Mouse (Mus musculus) hindbrain, embryonic 10.5 days (tissue): ENCODE results near the gene Gfi1. TPM values are rescaled to one million over a fixed set of nuclear protein-coding genes. Genes with fewer than 3 reads are reported as not detected.

Source experiments
- DNase-seq: peaks from one replicate; pipeline ENCODE4 v3.0.0-alpha.2; 2017; ENCODE audit warnings: low spot score
- H3K27ac ChIP-seq: fragments of 300-500 bp; sonication (generic); 2 replicates; pipeline ENCODE4 v1.5.1; 2016; ENCODE audit warnings: mild to moderate bottlenecking, moderate library complexity
- H3K27me3 ChIP-seq: fragments of 300-500 bp; sonication (generic); 2 replicates; pipeline ENCODE4 v1.6.1; 2016; ENCODE audit warnings: mild to moderate bottlenecking; ENCODE audit not compliant: poor library complexity, insufficient read depth, severe bottlenecking
- H3K36me3 ChIP-seq: fragments of 300-500 bp; sonication (generic); 2 replicates; pipeline ENCODE4 v1.6.1; 2016; ENCODE audit warnings: mild to moderate bottlenecking, moderate library complexity
- H3K4me1 ChIP-seq: fragments of 300-500 bp; sonication (generic); replicated peaks from 2 replicates; pipeline ENCODE4 v1.6.1; 2016; ENCODE audit warnings: mild to moderate bottlenecking
- H3K4me3 ChIP-seq: fragments of 300-500 bp; sonication (generic); 2 replicates; pipeline ENCODE4 v1.5.1; 2016; ENCODE audit warnings: mild to moderate bottlenecking, moderate library complexity
- H3K9me3 ChIP-seq: fragments of 300-500 bp; sonication (generic); 2 replicates; pipeline ENCODE4 v1.6.1; 2016; ENCODE audit warnings: mild to moderate bottlenecking, moderate library complexity
- WGBS: fragments of 180-500 bp; shearing (Covaris S2); methylation state at CpG from one replicate; pipeline ENCODE4 v1.1.7; 2016; 5-methylcytosine and 5-hydroxymethylcytosine counted together
- polyA plus RNA-seq: library from polyadenylated mRNA; unstranded; fragments of >200 nt; fragmentation: Nextera tagmentation; extraction: Ambion mirVana; gene quantifications from 2 replicates; pipeline ENCODE4 v1.2.1, GENCODE M21; 2016

Gfi1 gene
- 0.05 TPM in 1 of 2 replicates, not detected in the other for polyA plus RNA-seq

GRCm38 (mm10) chr5:107725435-107726261, at the start of gene Gfi1:
Gene Gfi1 (minus strand): TSS chr5:107726036.
- no peaks in the 10 kb centered on the region for H3K9me3 ChIP-seq
- WGBS, result under 1% methylated on average over 41 of the region's 41 CpGs
- peak; percentile 58 for DNase-seq
- peaks cover 55% of the 10 kb centered on the region for H3K4me1 ChIP-seq
- H3K4me3 ChIP-seq, result peak within 1 kb of the TSS; percentile 43
- no peaks in the 10 kb centered on the region for H3K36me3 ChIP-seq
- no peak within 1 kb of the TSS for H3K27ac ChIP-seq
- H3K27me3 ChIP-seq, result peaks cover 100% of the 10 kb centered on the region

GRCm38 (mm10) chr5:107772049-107772448, 46.2 kb upstream of the Gfi1 start:
- DNase-seq, result no peak
- no peaks in the 10 kb centered on the region for H3K27me3 ChIP-seq
- H3K36me3 ChIP-seq, result peaks cover 18% of the 10 kb centered on the region
- H3K9me3 ChIP-seq, result peaks cover 7% of the 10 kb centered on the region
- WGBS, result 86% methylated on average over 5 of the region's 5 CpGs
- H3K4me3 ChIP-seq, result no peak overlapping the region
- H3K27ac ChIP-seq, result no peak overlapping the region
- no peaks in the 10 kb centered on the region for H3K4me1 ChIP-seq

GRCm38 (mm10) chr5:107768224-107768623, 42.4 kb upstream of the Gfi1 start:
- Histone ChIP-seq H3K9me3 (peaks cover 8% of the 10 kb centered on the region), H3K4me3 (no peak overlapping the region), H3K4me1 (no peaks in the 10 kb centered on the region), H3K36me3 (peaks cover 24% of the 10 kb centered on the region), H3K27ac (no peak overlapping the region), H3K27me3 (no peaks in the 10 kb centered on the region)
- DNase-seq, result no peak
- 96% methylated on average over 1 of the region's 1 CpGs for WGBS

- peaks cover 25% of the 10 kb centered on the region for H3K36me3 ChIP-seq
These were observed 40.1 kb upstream of the Gfi1 start for GRCm38 (mm10) chr5:107765946-107766345.

GRCm38 (mm10) chr5:107764486-107764885, 38.6 kb upstream of the Gfi1 start:
- H3K4me3 ChIP-seq, result no peak overlapping the region
- H3K9me3 ChIP-seq, result peaks cover 8% of the 10 kb centered on the region
- H3K4me1 ChIP-seq, result no peaks in the 10 kb centered on the region
- H3K27ac ChIP-seq, result no peak overlapping the region
- WGBS, result 78% methylated on average over 1 of the region's 1 CpGs
- H3K27me3 ChIP-seq, result no peaks in the 10 kb centered on the region
- DNase-seq, result no peak
- peaks cover 25% of the 10 kb centered on the region for H3K36me3 ChIP-seq

More at GRCm38 (mm10) chr5:107765946-107766345, 40.1 kb upstream of the Gfi1 start:
- no peak overlapping the region for H3K4me3 ChIP-seq
- no peaks in the 10 kb centered on the region for H3K4me1 ChIP-seq
- no peak for DNase-seq
- no peak overlapping the region for H3K27ac ChIP-seq
- H3K9me3 ChIP-seq, result peaks cover 8% of the 10 kb centered on the region
- 95% methylated on average over 4 of the region's 4 CpGs for WGBS
- no peaks in the 10 kb centered on the region for H3K27me3 ChIP-seq

- H3K27ac ChIP-seq, result no peak overlapping the region
- no peaks in the 10 kb centered on the region for H3K27me3 ChIP-seq
- H3K36me3 ChIP-seq, result peaks cover 25% of the 10 kb centered on the region
- no peak for DNase-seq
- H3K4me1 ChIP-seq, result no peaks in the 10 kb centered on the region
- peaks cover 8% of the 10 kb centered on the region for H3K9me3 ChIP-seq
- H3K4me3 ChIP-seq, result no peak overlapping the region
These were observed 37.8 kb upstream of the Gfi1 start for GRCm38 (mm10) chr5:107763674-107764073.

GRCm38 (mm10) chr5:107759121-107759520, 33.3 kb upstream of the Gfi1 start:
- DNase-seq, result no peak
- no peaks in the 10 kb centered on the region for H3K9me3 ChIP-seq
- H3K36me3 ChIP-seq, result peaks cover 16% of the 10 kb centered on the region; the same call in 1 of the 2 replicates
- 68% methylated on average over 5 of the region's 5 CpGs for WGBS
- no peak overlapping the region for H3K4me3 ChIP-seq
- H3K27ac ChIP-seq, result no peak overlapping the region
- H3K4me1 ChIP-seq, result no peaks in the 10 kb centered on the region
- H3K27me3 ChIP-seq, result no peaks in the 10 kb centered on the region

GRCm38 (mm10) chr5:107756072-107756471, 30.2 kb upstream of the Gfi1 start:
- DNase-seq, result no peak
- H3K27me3 ChIP-seq, result no peaks in the 10 kb centered on the region
- no peak overlapping the region for H3K4me3 ChIP-seq
- H3K9me3 ChIP-seq, result no peaks in the 10 kb centered on the region
- no peak overlapping the region for H3K27ac ChIP-seq
- no peaks in the 10 kb centered on the region for H3K4me1 ChIP-seq
- peaks cover 8% of the 10 kb centered on the region; the same call in 1 of the 2 replicates for H3K36me3 ChIP-seq
- WGBS, result 84% methylated on average over 2 of the region's 2 CpGs

- WGBS, result 97% methylated on average over 1 of the region's 1 CpGs
- H3K4me3 ChIP-seq, result no peak overlapping the region
- peaks cover 8% of the 10 kb centered on the region; the same call in 1 of the 2 replicates for H3K36me3 ChIP-seq
- H3K9me3 ChIP-seq, result no peaks in the 10 kb centered on the region
- no peak for DNase-seq
- no peak overlapping the region for H3K27ac ChIP-seq
- H3K4me1 ChIP-seq, result peaks cover 11% of the 10 kb centered on the region
- H3K27me3 ChIP-seq, result no peaks in the 10 kb centered on the region
These were observed 28.9 kb upstream of the Gfi1 start for GRCm38 (mm10) chr5:107754740-107755139.

GRCm38 (mm10) chr5:107753656-107754055, 27.8 kb upstream of the Gfi1 start:
- Histone ChIP-seq H3K9me3 (no peaks in the 10 kb centered on the region), H3K4me3 (no peak overlapping the region), H3K27ac (no peak overlapping the region), H3K36me3 (peaks cover 8% of the 10 kb centered on the region; the same call in 1 of the 2 replicates), H3K4me1 (peaks cover 14% of the 10 kb centered on the region), H3K27me3 (no peaks in the 10 kb centered on the region)
- WGBS, result 95% methylated on average over 7 of the region's 7 CpGs
- no peak for DNase-seq

GRCm38 (mm10) chr5:107749229-107749916, 23.5 kb upstream of the Gfi1 start:
- Histone ChIP-seq H3K27me3 (no peaks in the 10 kb centered on the region), H3K36me3 (peaks cover 5% of the 10 kb centered on the region; the same call in 1 of the 2 replicates), H3K9me3 (no peaks in the 10 kb centered on the region), H3K27ac (no peak overlapping the region), H3K4me3 (no peak overlapping the region), H3K4me1 (peaks cover 14% of the 10 kb centered on the region)
- no peak for DNase-seq
- WGBS, result 82% methylated on average over 9 of the region's 9 CpGs

GRCm38 (mm10) chr5:107739023-107739422, 13.2 kb upstream of the Gfi1 start:
- no peak for DNase-seq
- Histone ChIP-seq H3K9me3 (peaks cover 7% of the 10 kb centered on the region; the same call in 1 of the 2 replicates), H3K4me1 (no peaks in the 10 kb centered on the region), H3K27me3 (no peaks in the 10 kb centered on the region), H3K27ac (no peak overlapping the region), H3K4me3 (no peak overlapping the region), H3K36me3 (peaks cover 9% of the 10 kb centered on the region; the same call in 1 of the 2 replicates)
- 95% methylated on average over 5 of the region's 5 CpGs for WGBS

- DNase-seq, result no peak
- H3K4me1 ChIP-seq, result no peaks in the 10 kb centered on the region
- H3K9me3 ChIP-seq, result peaks cover 7% of the 10 kb centered on the region; the same call in 1 of the 2 replicates
- H3K4me3 ChIP-seq, result no peak overlapping the region
- no peaks in the 10 kb centered on the region for H3K27me3 ChIP-seq
- H3K27ac ChIP-seq, result no peak overlapping the region
- WGBS, result 78% methylated on average over 3 of the region's 3 CpGs
- H3K36me3 ChIP-seq, result peaks cover 9% of the 10 kb centered on the region; the same call in 1 of the 2 replicates
These were observed 12.5 kb upstream of the Gfi1 start for GRCm38 (mm10) chr5:107738296-107738695.
